22 mouse cellular contexts compared by ENCODE assay signal in the genomic region with DNA sequence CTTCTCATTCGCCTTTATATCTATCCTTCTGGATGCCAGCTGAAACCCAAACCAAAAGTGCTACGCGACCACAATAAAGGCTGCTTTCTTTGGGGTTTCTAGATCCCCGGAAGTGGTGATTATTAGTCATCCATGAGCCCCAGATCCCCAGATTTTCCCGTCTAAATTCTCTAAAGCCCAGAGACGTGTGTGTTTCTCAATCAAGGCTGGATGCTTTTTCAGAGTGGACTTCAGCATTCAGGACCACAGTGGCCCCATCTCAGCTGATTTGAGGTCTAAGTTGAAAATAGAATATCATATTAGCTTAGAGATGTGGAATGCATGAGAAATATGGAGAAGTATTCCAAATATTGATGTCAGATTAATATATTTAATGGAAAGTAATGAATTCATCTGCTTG.
DNase-seq lines count a peak whose midpoint lies in the region; ATAC-seq and TF ChIP-seq lines count a peak whose summit lies in the region.
"Had no signal": no experiment of that assay in that cellular context is flagged by ENCODE, and none has a peak within 500 bp of the region (broad histone marks: within the 10 kb centered on the region; RNA-seq: fewer than 3 reads in every experiment).

No protein-coding gene starts in this region.

- peaks cover 13% of the 10 kb centered on the region; the same call in 1 of the 2 replicates for H3K4me1 ChIP-seq in embryonic facial prominence, embryonic 15.5 days
- no peaks in the 10 kb centered on the region for H3K4me1 ChIP-seq in embryonic facial prominence, embryonic 10.5 days
- peaks cover 20% of the 10 kb centered on the region for H3K4me1 ChIP-seq in embryonic fibroblast, embryonic 13.5 days (ENCODE audit: control insufficient read depth, insufficient read depth, low read length)
- H3K4me1 ChIP-seq in heart, embryonic 11.5 days (ENCODE audit: control insufficient read depth, insufficient read depth, low read length) = no peaks in the 10 kb centered on the region
- H3K4me1 ChIP-seq: forebrain, embryonic 13.5 days; forebrain, embryonic 15.5 days had no signal

- H3K27ac ChIP-seq in embryonic facial prominence, embryonic 15.5 days (replicated peaks) = peak overlapping the region; percentile 53
- H3K27ac ChIP-seq in embryonic facial prominence, embryonic 10.5 days (replicated peaks) = no peak overlapping the region
- H3K27ac ChIP-seq in embryonic fibroblast, embryonic 13.5 days (ENCODE audit: insufficient read depth, low read length) = peak overlapping the region; percentile 54
- H3K27ac ChIP-seq in heart, embryonic 11.5 days (ENCODE audit: low read depth, low read length) = no peak overlapping the region
- H3K27ac ChIP-seq: embryonic facial prominence, embryonic 12.5 days; forebrain, embryonic 13.5 days; forebrain, embryonic 15.5 days had no signal

- no peak overlapping the region for H3K9ac ChIP-seq in embryonic facial prominence, embryonic 15.5 days
- H3K9ac ChIP-seq in heart, embryonic 11.5 days (ENCODE audit: low read depth, low read length) = no peak overlapping the region
- H3K9ac ChIP-seq: embryonic facial prominence, embryonic 12.5 days; forebrain, embryonic 13.5 days; forebrain, embryonic 15.5 days; forebrain, postnatal 0 days had no signal

- 43% methylated on average over 6 of the region's 6 CpGs for WGBS in embryonic facial prominence, embryonic 15.5 days
- WGBS in embryonic facial prominence, embryonic 10.5 days = 90% methylated on average over 6 of the region's 6 CpGs
- 78% methylated on average over 6 of the region's 6 CpGs for WGBS in heart, embryonic 11.5 days (ENCODE audit: insufficient replicate concordance)

- H3K4me3 ChIP-seq in embryonic facial prominence, embryonic 15.5 days (replicated peaks) = no peak overlapping the region
- H3K4me3 ChIP-seq in embryonic facial prominence, embryonic 10.5 days = no peak overlapping the region
- no peak overlapping the region for H3K4me3 ChIP-seq in embryonic fibroblast, embryonic 13.5 days (ENCODE audit: insufficient read depth, low read length)
- no peak overlapping the region for H3K4me3 ChIP-seq in heart, embryonic 11.5 days (ENCODE audit: low read depth, low read length)
- H3K4me3 ChIP-seq: embryonic facial prominence, embryonic 12.5 days; forebrain, embryonic 13.5 days; forebrain, embryonic 15.5 days had no signal

- DNase-seq in embryonic facial prominence, embryonic 10.5 days (ENCODE audit: low spot score) = no peak
- DNase-seq in left cerebral cortex, postnatal 36 days (ENCODE audit: low spot score in 2 of 2) = no peak
- DNase-seq: adrenal gland, adult 2 months; adrenal gland, postnatal 10 days; adrenal gland, postnatal 25 days; B cell, adult 2 months; cerebellum, adult 11 months; cerebellum, adult 18-20 months; cerebellum, adult 8-10 months; cerebellum, adult 9-11 months; cerebellum, postnatal 14 days; cerebellum, postnatal 36 days; embryo, embryonic 11 days; forebrain, postnatal 0 days had no signal

- no peak for TF ChIP-seq CTCF in embryonic fibroblast, embryonic 13.5 days (IDR thresholded peaks at IDR 0.05; ENCODE audit: borderline replicate concordance, insufficient read depth, low read length)

- H3K27me3 ChIP-seq in embryonic facial prominence, embryonic 15.5 days = no peaks in the 10 kb centered on the region
- no peaks in the 10 kb centered on the region for H3K27me3 ChIP-seq in embryonic facial prominence, embryonic 10.5 days (replicated peaks; ENCODE audit: low read depth, poor library complexity, severe bottlenecking)
- H3K27me3 ChIP-seq in heart, embryonic 11.5 days (ENCODE audit: control insufficient read depth, insufficient read depth, low read length) = no peaks in the 10 kb centered on the region
- H3K27me3 ChIP-seq: CH12.LX; embryonic facial prominence, embryonic 12.5 days; forebrain, embryonic 13.5 days; forebrain, embryonic 15.5 days had no signal

- ATAC-seq in embryonic facial prominence, embryonic 15.5 days (ENCODE audit: insufficient number of reproducible peaks, low FRiP score, low TSS enrichment, low read depth) = no peak
- no peak for ATAC-seq in heart, embryonic 11.5 days (replicated peaks; ENCODE audit: insufficient number of reproducible peaks, low FRiP score, low TSS enrichment)
- ATAC-seq: forebrain, embryonic 13.5 days; forebrain, embryonic 15.5 days; forebrain, postnatal 0 days had no signal

- no peaks in the 10 kb centered on the region for H3K9me3 ChIP-seq in embryonic facial prominence, embryonic 15.5 days (replicated peaks)
- H3K9me3 ChIP-seq in embryonic facial prominence, embryonic 10.5 days = no peaks in the 10 kb centered on the region
- H3K9me3 ChIP-seq in heart, embryonic 11.5 days (replicated peaks; ENCODE audit: control insufficient read depth, low read length) = no peaks in the 10 kb centered on the region
- H3K9me3 ChIP-seq: embryonic facial prominence, embryonic 12.5 days; forebrain, embryonic 13.5 days; forebrain, embryonic 15.5 days; G1E had no signal

- TF ChIP-seq POLR2A in embryonic fibroblast, embryonic 13.5 days (IDR thresholded peaks at IDR 0.05; ENCODE audit: low read depth, low read length) = no peak

- intact Hi-C loops in left cerebral cortex, postnatal 36 days (cut with DNase I) = no loop called here

- H3K4me2 ChIP-seq in embryonic facial prominence, embryonic 15.5 days (replicated peaks) = no peak overlapping the region
- H3K4me2 ChIP-seq in heart, embryonic 11.5 days = no peak overlapping the region
- H3K4me2 ChIP-seq: embryonic facial prominence, embryonic 12.5 days; forebrain, embryonic 13.5 days; forebrain, embryonic 15.5 days had no signal

- no peaks in the 10 kb centered on the region for H3K36me3 ChIP-seq in embryonic facial prominence, embryonic 15.5 days
- peaks cover 15% of the 10 kb centered on the region for H3K36me3 ChIP-seq in embryonic facial prominence, embryonic 10.5 days (replicated peaks)
- H3K36me3 ChIP-seq in heart, embryonic 11.5 days (ENCODE audit: control insufficient read depth, insufficient read depth, low read length) = no peaks in the 10 kb centered on the region
- H3K36me3 ChIP-seq: embryonic facial prominence, embryonic 12.5 days; forebrain, embryonic 15.5 days; G1E had no signal

Comparison
In these comparisons a context has a peak if more than half of its experiments do, and no peak if none do; other contexts are left out.
1. H3K27ac ChIP-seq: peak in embryonic facial prominence, embryonic 15.5 days (single experiment) and embryonic fibroblast, embryonic 13.5 days (single experiment); none in embryonic facial prominence, embryonic 10.5 days (single experiment) and heart, embryonic 11.5 days (single experiment).